Mouse (Mus musculus) ovary, postnatal 14 days (tissue): ENCODE results near the gene Pstk.
"Not testable (repeated sequence)": the region's sequence is repeated elsewhere in the genome, so short reads cannot be mapped to it uniquely, and the experiment has no call there.

Experiments
- DNase-seq: peaks from one replicate; pipeline ENCODE4 v3.0.0; 2022; ENCODE audit warnings: low spot score

Pstk gene

GRCm38 (mm10) chr7:131416742-131417141 is 45.8 kb downstream of the Pstk start:
- not testable (repeated sequence) for DNase-seq

- no peak for DNase-seq
Measured at GRCm38 (mm10) chr7:131417605-131418004, 46.7 kb downstream of the Pstk start.

- DNase-seq: no peak
Measured at GRCm38 (mm10) chr7:131424912-131425311, 54.0 kb downstream of the Pstk start.

GRCm38 (mm10) chr7:131427331-131427730 is 56.4 kb downstream of the Pstk start:
- DNase-seq: no peak

- DNase-seq: no peak
Measured at GRCm38 (mm10) chr7:131432244-131432643, 61.3 kb downstream of the Pstk start.

GRCm38 (mm10) chr7:131434276-131434675 is 63.3 kb downstream of the Pstk start:
- no peak for DNase-seq

- no peak for DNase-seq
Measured at GRCm38 (mm10) chr7:131437051-131437450, 66.1 kb downstream of the Pstk start.
